Mouse (Mus musculus) myocyte (in vitro differentiated cells): ENCODE measurements around the gene Rgcc.

Source experiments
- MYOG ChIP-seq, 3 experiments: IDR thresholded peaks; one replicate each; pipeline ENCODE4 v1.6.1; 2011; ENCODE audit warnings: control low read depth in 2 of 3, low read depth in 2 of 3, mild to moderate bottlenecking in 2 of 3; ENCODE audit not compliant: insufficient read length in 2 of 3, control insufficient read depth in 1 of 3, insufficient read depth in 1 of 3
- TCF12 ChIP-seq: IDR thresholded peaks from one replicate; pipeline ENCODE4 v1.6.1; 2011; ENCODE audit warnings: mild to moderate bottlenecking, control low read depth; ENCODE audit not compliant: poor library complexity, insufficient read depth, severe bottlenecking

GRCm38 (mm10) chr14:79259062-79259779 is 42.2 kb downstream of the Rgcc start:
- TF ChIP-seq MYOG (IDR thresholded peaks at IDR 0.05; ENCODE audit: control insufficient read depth in 1 of 3, insufficient read depth in 1 of 3, insufficient read length in 2 of 3, low read depth in 2 of 3) = no peak
- TF ChIP-seq TCF12 = no peak
